Mouse (Mus musculus): ENCODE results near the gene Prdx3.
A peak's percentile ranks its signal among the peaks of the same experiment; 100 is the strongest.
"Not testable (repeated sequence)": the region's sequence is repeated elsewhere in the genome, so short reads cannot be mapped to it uniquely, and the experiment has no call there.

Prdx3 gene

GRCm38 (mm10) chr19:60866169-60866568, 8.2 kb downstream of the Prdx3 start:
- DNase-seq (ENCODE audit: low spot score in 2 of 2) = not testable (repeated sequence)

- peak; percentile 89 to 94 for DNase-seq (ENCODE audit: low spot score in 2 of 2)
Observed at GRCm38 (mm10) chr19:60860868-60861700, 13.3 kb downstream of the Prdx3 start, which contains the start of gene Sfxn4. TSS of gene Sfxn4 (minus strand) at chr19:60861479.

- no peak for DNase-seq (ENCODE audit: low spot score in 2 of 2)
Observed at GRCm38 (mm10) chr19:60845731-60846130, 28.6 kb downstream of the Prdx3 start.

GRCm38 (mm10) chr19:60843324-60843723, 31.0 kb downstream of the Prdx3 start:
- no peak for DNase-seq (ENCODE audit: low spot score in 2 of 2)

GRCm38 (mm10) chr19:60837747-60838146, 36.6 kb downstream of the Prdx3 start:
- DNase-seq (ENCODE audit: low spot score in 2 of 2) = peak; percentile 16 to 21

- DNase-seq (ENCODE audit: low spot score in 2 of 2) = no peak
Observed at GRCm38 (mm10) chr19:60818677-60819076, 55.7 kb downstream of the Prdx3 start.
